Mouse (Mus musculus): ENCODE measurements at regions not wholly inside any gene's neighbourhood (a gene's known extent, or its start where the extent isn't known, plus 50 kb on each side); places are given as distances from the start of the nearest gene placed in this dataset.

GRCm38 (mm10) chr6:66012675-66013074 is 60.3 kb downstream of the 4930544G11Rik start:
- no peak for DNase-seq

- no peak for DNase-seq
Observed at GRCm38 (mm10) chr6:66023531-66023930, 71.1 kb downstream of the 4930544G11Rik start.

DNA sequence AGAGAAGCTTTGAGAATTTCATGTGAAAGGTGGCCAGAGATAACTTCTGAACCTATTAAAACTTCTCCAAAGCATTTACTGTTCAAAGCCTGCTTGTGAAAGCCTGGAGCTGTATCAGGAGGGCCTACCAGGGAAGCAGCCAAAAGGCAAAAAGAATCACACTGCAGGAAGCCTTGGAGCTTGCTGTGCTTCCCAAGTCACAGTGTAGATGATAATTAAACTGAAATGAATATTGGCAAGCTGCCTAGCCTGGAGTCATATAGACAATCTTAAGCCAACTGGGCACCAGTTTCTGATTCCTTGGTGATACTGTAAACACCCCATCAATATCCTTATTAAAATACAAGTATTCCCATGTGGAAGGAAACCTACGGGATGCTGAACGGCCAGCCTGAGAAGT is 84.4 kb downstream of the 4930544G11Rik start:
- DNase-seq: no peak

GRCm38 (mm10) chr6:66051852-66052251 is 99.4 kb downstream of the 4930544G11Rik start:
- DNase-seq: no peak

GRCm38 (mm10) chr6:66052386-66052785 is 100.0 kb downstream of the 4930544G11Rik start:
- no peak for DNase-seq

GRCm38 (mm10) chr6:66053197-66053596 is 100.8 kb downstream of the 4930544G11Rik start:
- DNase-seq: no peak

GRCm38 (mm10) chr6:66068874-66069273 is 116.5 kb downstream of the 4930544G11Rik start:
- no peak for DNase-seq

GRCm38 (mm10) chr6:66077445-66077844 is 125.0 kb downstream of the 4930544G11Rik start:
- no peak for DNase-seq

- DNase-seq: no peak
Observed at GRCm38 (mm10) chr6:66078769-66079168, 126.4 kb downstream of the 4930544G11Rik start.

DNA sequence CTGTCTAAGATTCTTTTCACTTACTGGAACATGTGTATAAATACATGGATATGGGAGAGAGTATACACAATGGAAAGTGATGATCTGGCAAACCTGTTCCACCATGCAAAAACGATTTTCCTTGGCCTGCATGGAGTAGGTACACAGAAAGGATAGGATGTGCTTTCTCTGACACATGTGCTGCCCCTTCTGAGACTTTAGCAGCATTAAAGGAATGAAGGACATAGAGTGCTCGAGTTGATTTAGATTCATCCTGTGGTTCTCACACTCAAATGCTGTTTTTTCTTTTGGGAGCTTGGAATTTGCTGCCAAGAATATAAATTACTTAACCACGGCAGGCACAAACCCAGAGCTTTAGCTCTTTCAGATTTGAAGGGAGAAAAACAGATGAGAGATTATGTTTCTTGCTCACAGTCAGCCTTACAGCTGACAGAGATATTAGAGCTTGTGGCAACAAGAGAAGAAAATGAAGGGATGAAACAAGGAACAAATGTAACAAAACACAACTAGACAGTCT is 149.2 kb downstream of the 4930544G11Rik start:
- DNase-seq: no peak

DNA sequence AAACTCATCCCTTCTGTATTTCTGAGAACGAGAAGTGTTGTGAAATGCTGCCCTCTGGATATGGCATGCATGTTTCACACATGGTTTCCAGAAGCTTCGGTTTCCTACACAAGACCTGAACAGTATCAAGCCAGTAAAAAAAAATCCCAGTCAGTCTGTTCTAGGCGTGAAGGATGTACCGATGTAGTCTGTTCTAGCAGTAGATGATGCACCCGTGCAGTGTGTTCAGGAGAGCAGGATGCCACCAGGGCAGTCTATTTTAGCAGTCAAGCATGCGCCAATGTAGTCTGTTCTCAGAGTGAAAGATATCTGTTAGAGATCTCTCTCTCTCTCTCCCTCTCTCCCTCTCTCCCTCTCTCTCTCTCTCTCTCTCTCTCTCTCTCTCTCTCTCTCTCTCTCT is 162.0 kb downstream of the 4930544G11Rik start:
- DNase-seq: no peak

DNA sequence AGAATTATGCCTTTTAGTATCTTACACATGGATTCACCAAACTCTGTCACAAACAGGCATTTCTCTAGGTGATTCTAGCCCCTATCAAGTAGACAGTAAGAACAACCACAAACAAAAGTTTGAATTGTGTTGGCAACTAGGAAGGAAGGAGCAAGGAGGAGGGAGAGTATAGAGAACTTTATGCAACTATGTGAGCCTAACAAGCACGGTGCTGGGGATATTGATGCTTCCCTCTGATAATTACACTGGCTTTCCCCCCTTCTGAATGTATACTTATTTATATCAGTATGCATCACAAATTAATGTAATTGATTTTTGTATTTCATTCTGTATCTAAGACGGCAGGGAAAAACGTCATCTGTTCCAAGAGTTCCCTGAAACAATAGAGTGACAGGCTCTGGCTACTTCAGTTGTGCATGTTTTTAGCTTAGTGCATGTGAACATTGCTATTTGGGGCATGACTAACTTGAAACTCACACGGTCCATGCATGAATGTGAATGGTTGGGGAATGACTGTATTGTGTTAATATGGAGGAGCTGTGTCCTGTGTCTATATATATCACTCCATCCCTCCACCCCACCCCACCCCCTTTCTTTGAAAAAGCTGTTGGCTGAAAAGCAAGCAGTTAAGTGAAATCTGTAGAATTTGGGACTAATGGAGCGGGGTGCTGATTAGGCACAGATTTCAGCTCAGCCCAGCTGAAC is 169.2 kb downstream of the 4930544G11Rik start:
- DNase-seq: no peak

DNA sequence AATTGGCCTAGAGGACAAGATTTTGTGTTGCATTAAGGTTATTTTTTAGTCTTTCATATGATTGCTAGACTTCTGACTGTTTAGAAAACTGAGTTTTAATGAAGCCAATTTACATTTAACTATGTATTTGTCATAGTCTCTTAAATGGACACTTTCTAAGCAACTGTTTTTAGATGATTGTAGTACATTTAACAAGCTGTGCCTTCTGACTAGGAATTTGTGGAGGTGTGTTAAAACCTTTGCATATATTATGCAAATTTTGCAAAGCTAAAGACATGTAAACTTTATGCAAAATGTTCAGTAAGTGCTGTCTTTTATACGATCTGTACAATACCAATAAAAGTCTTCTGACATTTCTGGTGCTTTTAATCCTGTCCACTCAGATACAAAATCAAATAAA is 171.9 kb downstream of the 4930544G11Rik start:
- no peak for DNase-seq

DNA sequence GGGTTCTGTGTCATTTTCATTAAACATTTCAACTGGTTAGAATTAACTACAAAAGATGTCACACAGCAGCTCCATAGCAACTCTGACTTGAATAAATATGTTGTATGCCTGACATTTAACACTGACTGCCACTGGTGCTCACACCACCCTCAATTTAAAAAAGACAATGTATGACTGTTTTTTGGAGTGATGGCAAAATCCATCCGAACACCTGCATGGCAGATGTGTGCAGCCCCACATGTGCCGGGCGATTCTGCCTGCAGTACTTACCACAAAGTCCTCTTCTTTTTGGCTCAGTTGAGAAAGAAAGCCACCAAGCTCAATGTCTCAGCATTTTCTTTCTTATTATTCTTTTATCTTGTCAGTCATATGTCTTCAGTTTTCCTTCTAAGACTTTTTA is 199.4 kb downstream of the 4930544G11Rik start:
- DNase-seq: no peak

DNA sequence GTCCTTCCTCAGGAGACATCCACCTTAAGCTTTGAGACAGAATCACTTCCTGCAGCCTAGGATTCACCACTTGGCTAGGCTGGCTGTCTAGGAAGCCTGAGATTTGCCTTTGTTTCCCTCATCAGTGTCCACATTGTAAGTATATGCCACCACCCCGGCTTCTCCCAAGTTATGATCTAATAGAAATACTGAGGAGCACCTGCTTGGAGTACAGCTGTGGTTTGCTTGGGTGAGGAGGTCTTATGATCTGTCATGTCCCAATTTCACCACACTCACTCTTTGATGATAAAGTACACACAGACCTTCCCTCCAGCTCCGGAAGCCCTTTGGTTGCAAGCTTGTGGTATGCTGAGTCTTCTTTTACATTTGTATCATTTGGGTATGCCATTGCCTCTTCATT is 202.4 kb downstream of the 4930544G11Rik start:
- DNase-seq: no peak

- DNase-seq: no peak
Observed at GRCm38 (mm10) chr6:66160805-66161204, 208.4 kb downstream of the 4930544G11Rik start.

DNA sequence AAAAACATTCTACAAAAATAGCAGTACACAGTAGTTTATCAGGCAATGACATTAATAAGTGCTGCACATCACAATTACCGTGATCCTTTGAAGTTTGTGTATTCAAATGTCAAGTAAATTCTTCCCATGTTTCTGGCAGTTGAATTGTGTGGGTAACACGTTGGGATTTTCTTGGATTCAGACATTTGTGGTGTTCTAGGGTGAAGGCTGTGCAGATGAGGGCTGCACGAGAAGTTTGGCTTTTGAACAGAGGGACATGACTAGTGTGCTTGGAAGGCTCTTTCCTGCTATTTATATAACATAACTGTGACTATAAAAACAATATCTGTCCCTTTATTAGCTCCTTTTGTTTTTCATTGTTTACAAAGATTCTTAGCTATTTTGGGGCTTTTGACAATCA is 216.5 kb downstream of the 4930544G11Rik start:
- no peak for DNase-seq

- DNase-seq: peak; percentile 11
Observed at GRCm38 (mm10) chr6:66197990-66198389, 245.6 kb downstream of the 4930544G11Rik start.

GRCm38 (mm10) chr6:66200136-66200790 is 247.9 kb downstream of the 4930544G11Rik start:
- no peak for DNase-seq

DNA sequence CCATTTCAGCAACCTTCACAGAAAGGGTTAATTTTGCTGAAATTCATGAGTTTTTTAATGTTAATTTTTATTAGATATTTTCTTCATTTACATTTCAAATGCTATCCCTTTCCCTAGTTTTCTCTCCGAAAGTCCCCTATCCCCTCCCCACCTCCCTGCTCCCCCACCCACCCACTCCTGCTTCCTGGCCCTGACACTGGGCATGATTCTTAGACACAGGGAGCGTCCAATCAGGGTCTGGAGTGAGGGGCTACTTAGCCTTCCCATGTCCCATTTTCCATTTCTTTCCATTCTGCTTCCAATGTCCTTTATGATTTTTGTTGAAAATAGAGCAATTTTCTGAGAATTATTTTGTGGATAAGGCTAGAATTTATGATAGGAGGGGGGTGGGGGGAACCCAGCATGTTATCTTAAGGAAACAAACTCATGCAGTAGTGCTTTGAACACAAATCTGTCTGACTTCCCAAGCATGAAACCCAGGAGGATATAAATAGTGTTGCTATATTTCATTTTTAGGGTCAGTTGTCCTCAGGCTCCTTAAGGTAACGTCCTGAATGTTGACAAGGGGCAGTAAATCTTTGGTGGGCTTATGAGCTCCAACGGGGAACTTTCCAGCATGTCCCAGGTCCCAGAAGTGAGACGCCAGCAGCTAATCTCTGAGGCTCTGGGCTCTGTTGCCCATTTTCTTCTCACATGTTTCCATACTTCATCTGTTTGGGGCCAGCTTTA is 254.0 kb downstream of the 4930544G11Rik start:
- no peak for DNase-seq

DNA sequence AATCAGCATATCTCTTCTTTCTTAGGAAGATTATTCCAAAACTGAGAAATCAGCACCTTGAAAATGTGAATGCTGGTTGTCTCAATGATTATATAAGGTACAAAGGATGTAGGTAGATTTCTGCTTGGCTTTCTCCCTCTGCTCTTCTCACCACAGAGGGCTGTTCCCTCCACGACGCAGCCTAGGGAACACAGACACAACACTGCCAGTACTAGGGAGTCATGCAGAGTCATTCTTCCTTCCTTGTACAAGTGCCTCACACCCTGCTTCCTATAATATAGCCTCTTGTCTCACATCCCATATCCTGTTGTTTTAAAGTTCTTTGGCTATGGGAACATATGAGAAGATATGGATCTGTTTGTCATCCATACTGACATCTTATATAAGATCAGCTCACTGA is 265.1 kb downstream of the 4930544G11Rik start:
- DNase-seq: no peak

DNA sequence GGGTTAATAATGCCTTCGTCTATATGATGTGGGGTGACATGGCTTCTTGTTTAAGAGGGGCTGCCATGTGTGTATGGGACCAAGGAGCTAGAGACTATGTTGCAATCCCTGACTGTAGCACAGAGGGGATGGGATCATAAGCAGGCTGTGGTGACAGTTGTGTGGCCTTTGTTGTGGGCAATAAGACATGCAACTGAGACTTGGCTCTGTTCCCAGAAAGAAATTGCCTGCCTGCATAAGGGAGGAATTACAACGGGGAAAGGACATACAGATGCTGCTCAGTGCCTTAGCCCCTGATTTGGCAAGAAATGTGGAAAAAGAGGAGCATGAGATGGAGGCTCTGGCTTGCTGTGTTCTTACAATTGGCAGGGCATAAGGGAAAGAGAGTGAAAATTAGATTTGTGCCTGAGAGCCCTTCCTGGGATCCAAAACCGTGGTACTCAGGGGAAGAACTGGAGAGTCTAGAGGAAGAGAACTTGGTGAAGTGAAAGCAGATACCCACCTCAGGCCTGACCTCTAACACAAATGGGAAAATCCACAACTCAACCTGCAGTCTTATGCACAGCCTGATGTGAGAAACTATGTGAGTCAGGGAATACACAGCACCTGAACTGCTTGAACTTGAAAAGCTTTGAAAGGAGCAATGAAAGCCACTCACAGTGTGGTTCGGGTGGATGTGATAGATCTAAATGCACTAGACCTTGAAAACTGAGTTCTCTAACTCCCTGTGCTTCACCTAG is 271.9 kb downstream of the 4930544G11Rik start:
- DNase-seq: no peak

GRCm38 (mm10) chr6:66236368-66236767 is 284.0 kb downstream of the 4930544G11Rik start:
- DNase-seq: no peak

All from lung, postnatal 36 days (tissue).